Mouse (Mus musculus) forebrain, embryonic 15.5 days (tissue): Measurements from ENCODE around the gene Palm3. TPM values are rescaled to one million over a fixed set of nuclear protein-coding genes. Genes with fewer than 3 reads are reported as not detected.

ENCODE experiments used
- ATAC-seq: fragments of 200-750 bp; cut with Nextera tagmentation; replicated peaks from 2 replicates; pipeline ENCODE4 v1.8.0; 2017; ENCODE audit warnings: mild to moderate bottlenecking, moderate TSS enrichment, moderate library complexity
- H3K27ac ChIP-seq: fragments of 300-500 bp; sonication (generic); replicated peaks from 2 replicates; pipeline ENCODE4 v1.5.1; 2015; ENCODE audit warnings: mild to moderate bottlenecking, inconsistent platforms
- H3K27me3 ChIP-seq: fragments of 300-500 bp; sonication (generic); 2 replicates; pipeline ENCODE4 v1.6.1; 2015; ENCODE audit warnings: inconsistent platforms
- H3K36me3 ChIP-seq: fragments of 300-500 bp; sonication (generic); 2 replicates; pipeline ENCODE4 v1.6.1; 2015; ENCODE audit warnings: mild to moderate bottlenecking, inconsistent platforms
- H3K4me1 ChIP-seq: fragments of 300-500 bp; sonication (generic); 2 replicates; pipeline ENCODE4 v1.6.1; 2015; ENCODE audit warnings: inconsistent platforms
- H3K4me2 ChIP-seq: fragments of 300-500 bp; sonication (generic); replicated peaks from 2 replicates; pipeline ENCODE4 v1.6.1; 2015; ENCODE audit warnings: mild to moderate bottlenecking, inconsistent platforms
- H3K4me3 ChIP-seq: fragments of 300-500 bp; sonication (generic); 2 replicates; pipeline ENCODE4 v1.5.1; 2015; ENCODE audit warnings: mild to moderate bottlenecking, inconsistent platforms
- H3K9ac ChIP-seq: fragments of 300-500 bp; sonication (generic); replicated peaks from 2 replicates; pipeline ENCODE4 v1.6.1; 2015; ENCODE audit warnings: mild to moderate bottlenecking, inconsistent platforms
- H3K9me3 ChIP-seq: fragments of 300-500 bp; sonication (generic); 2 replicates; pipeline ENCODE4 v1.6.1; 2016; ENCODE audit warnings: inconsistent platforms
- WGBS: fragments of 180-500 bp; shearing (Covaris S2); methylation state at CpG from one replicate; pipeline ENCODE4 v1.1.7; 2015; ENCODE audit warnings: mixed read lengths; 5-methylcytosine and 5-hydroxymethylcytosine counted together
- polyA plus RNA-seq: library from polyadenylated mRNA; unstranded; fragments of >200 nt; fragmentation: Nextera tagmentation; extraction: Ambion mirVana; gene quantifications from 2 replicates; pipeline ENCODE4 v1.2.1, GENCODE M21; 2015

Palm3 gene
- polyA plus RNA-seq, 1 experiment from 2014 or later = 0.94 TPM

DNA sequence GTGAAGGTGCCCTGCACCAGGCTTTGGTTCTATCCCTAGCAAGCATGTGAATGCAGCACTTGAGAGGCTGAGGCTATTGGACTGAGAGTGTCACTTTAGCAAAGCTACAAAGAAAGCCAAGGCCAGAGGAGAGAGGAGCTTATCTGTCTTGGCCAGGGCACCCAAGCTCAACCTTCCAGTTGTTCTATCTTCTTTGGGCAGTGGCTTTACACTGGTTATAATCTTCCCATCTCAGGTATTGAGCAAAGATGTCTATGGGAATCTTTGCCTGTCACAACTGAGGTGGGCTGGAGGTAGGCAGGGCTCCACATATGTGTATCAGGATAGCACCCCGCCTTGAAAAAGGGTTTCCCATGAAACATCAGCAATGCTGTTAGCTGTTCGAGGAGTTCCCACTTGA lies 39.0 kb downstream of the Palm3 start:
- Histone ChIP-seq H3K27me3 (no peaks in the 10 kb centered on the region), H3K4me3 (no peak overlapping the region), H3K4me2 (no peak overlapping the region), H3K9ac (no peak overlapping the region), H3K4me1 (no peaks in the 10 kb centered on the region), H3K36me3 (no peaks in the 10 kb centered on the region), H3K9me3 (no peaks in the 10 kb centered on the region), H3K27ac (no peak overlapping the region)
- 84% methylated on average over 2 of the region's 2 CpGs for WGBS
- ATAC-seq = no peak

DNA sequence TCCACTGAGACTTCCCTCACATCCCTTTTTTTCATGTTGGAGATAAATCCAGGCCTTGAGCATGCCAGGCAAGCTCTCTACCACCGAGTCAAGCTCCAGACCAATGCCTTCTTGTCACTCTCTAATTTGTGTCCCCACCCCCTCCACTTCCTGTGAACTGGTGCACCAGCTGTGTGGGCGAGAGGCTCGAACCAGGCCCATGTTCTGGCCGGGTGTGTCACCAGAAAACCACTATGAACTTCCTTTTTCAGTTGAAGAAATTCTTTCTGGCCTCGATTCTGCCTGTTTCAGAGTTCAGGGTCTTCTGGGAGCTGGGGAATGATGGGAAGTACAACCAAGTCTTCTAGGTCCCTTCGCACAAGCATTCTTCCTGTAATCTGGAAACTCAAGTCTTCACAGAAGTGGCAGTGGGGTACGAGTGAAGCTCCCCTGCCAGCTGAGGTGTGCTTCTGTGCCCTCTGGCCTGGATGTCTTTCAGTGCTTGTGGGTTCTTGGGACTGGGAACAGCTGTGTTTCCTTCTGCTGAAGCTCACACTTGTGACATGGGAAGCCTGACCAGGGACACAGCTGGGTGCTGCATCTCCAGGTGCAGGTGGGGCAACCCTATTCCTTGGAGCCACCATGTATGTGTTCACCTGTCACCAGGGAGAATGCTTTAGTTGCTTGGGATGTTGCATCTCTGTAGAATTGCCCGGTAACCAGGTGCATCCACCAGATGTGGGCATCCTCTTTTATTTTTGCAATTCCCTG lies 42.8 kb downstream of the Palm3 start:
- ATAC-seq = no peak
- no peaks in the 10 kb centered on the region for H3K36me3 ChIP-seq
- H3K4me2 ChIP-seq = no peak overlapping the region
- H3K27ac ChIP-seq = no peak overlapping the region
- WGBS = 80% methylated on average over 8 of the region's 8 CpGs
- H3K27me3 ChIP-seq = no peaks in the 10 kb centered on the region
- no peak overlapping the region for H3K4me3 ChIP-seq
- H3K9ac ChIP-seq = no peak overlapping the region
- H3K4me1 ChIP-seq = peaks cover 22% of the 10 kb centered on the region
- no peaks in the 10 kb centered on the region for H3K9me3 ChIP-seq

DNA sequence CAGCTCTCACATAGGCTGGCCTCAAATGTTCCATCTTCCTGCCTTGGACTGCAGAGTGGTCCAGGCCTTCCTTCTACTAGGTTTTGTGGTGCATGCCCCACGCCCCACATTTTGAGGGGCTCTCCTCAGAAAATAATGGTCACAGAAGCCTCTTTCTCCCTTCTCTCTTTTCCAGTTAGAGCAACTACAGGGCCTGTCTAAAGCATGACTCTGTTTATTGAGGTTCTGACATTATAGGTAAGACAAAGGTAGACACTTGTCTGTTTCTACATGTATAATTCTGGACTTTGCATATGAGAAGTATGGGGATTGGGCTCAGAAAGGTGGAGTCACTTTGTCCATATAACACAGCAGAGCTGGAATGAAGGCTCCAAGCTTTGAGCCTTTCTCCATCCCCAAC lies 43.8 kb downstream of the Palm3 start, which contains the start of gene Gm10643:
Gene Gm10643, minus strand, starts transcription at position 101 of the 400 bp plus-strand sequence.
- ATAC-seq = no peak
- Histone ChIP-seq H3K4me1 (peaks cover 32% of the 10 kb centered on the region), H3K4me2 (peak within 1 kb of the TSS; percentile 75), H3K27ac (peak within 1 kb of the TSS; percentile 83), H3K9ac (peak within 1 kb of the TSS; percentile 67), H3K27me3 (no peaks in the 10 kb centered on the region), H3K4me3 (peak within 1 kb of the TSS; percentile 99), H3K36me3 (no peaks in the 10 kb centered on the region), H3K9me3 (no peaks in the 10 kb centered on the region)
- 90% methylated on average over 1 of the region's 1 CpGs for WGBS

DNA sequence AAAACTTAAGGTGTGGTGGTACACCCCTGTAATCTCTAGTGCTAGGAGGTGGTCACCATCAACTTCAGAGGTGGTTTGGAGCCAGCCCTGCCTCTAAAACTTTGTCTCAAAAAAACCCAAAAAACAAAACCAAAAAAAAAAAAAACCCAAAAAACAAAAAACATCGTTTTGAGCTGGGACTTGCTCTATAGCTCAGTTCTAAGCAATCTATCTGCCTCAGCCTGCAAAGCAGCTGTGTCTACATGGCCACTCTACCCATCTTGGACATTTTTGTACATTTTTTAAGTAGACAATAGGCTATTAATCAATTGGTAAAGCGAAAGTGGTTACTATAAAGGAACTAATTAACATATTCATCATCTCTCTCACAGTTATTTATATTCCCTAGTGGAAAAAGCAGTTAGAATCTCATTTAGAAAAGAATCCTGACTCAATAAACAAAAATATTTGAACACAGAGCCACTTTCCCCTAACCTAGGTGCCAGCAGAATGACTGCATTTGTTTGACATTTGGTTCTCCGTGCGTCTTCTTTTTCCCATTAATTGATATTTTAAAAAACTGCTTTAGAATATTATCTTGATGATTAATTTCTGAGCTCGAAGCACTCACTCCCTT lies 44.3 kb downstream of the Palm3 start:
- H3K27ac ChIP-seq = peak overlapping the region; percentile 83
- H3K27me3 ChIP-seq = no peaks in the 10 kb centered on the region
- H3K36me3 ChIP-seq = no peaks in the 10 kb centered on the region
- ATAC-seq = no peak
- H3K9ac ChIP-seq = peak overlapping the region; percentile 67
- 23% methylated on average over 5 of the region's 5 CpGs for WGBS
- peak overlapping the region; percentile 99 for H3K4me3 ChIP-seq
- H3K9me3 ChIP-seq = no peaks in the 10 kb centered on the region
- peak overlapping the region; percentile 75 for H3K4me2 ChIP-seq
- H3K4me1 ChIP-seq = peaks cover 36% of the 10 kb centered on the region

DNA sequence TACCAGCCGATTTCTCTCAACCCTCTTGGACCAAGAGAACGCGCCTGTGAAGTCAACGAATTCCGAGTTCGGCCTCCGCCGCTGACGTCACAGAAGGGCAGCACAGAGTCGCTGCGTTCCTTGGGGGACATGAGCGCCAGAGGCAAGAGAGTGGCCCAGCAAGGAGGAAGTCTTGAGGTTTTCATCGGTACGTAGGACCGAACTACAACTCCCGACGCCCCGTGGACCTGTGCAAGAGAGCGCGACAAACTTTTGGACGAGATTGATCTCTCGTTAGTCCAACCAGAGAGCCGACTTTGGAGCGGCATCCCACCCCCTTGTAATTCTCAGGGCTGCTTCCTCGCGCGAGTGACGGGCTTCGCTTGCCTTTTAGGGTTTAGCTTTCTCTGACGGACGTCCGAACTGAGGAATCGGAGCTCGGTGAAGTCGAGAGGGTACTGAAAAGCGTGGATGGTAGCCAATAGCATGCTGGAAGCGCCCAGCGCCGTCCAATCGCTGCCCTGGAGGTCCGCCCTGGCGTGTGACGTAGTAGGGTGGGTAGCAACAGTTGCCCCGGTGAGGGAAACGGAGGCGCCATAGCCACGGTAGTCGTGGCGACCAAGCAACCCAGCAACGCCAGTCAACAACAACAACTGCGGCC lies 45.1 kb downstream of the Palm3 start, which contains the start of gene Rfx1:
Gene Rfx1, plus strand, starts transcription at position 544 of the 640 bp plus-strand sequence.
- Histone ChIP-seq H3K27me3 (no peaks in the 10 kb centered on the region), H3K4me3 (peak within 1 kb of the TSS; percentile 99), H3K36me3 (no peaks in the 10 kb centered on the region), H3K9me3 (no peaks in the 10 kb centered on the region), H3K4me2 (peak within 1 kb of the TSS; percentile 75), H3K4me1 (peaks cover 43% of the 10 kb centered on the region), H3K9ac (peak within 1 kb of the TSS; percentile 82), H3K27ac (peak within 1 kb of the TSS; percentile 96)
- peak; percentile 98 for ATAC-seq
- under 1% methylated on average over 51 of the region's 51 CpGs for WGBS

DNA sequence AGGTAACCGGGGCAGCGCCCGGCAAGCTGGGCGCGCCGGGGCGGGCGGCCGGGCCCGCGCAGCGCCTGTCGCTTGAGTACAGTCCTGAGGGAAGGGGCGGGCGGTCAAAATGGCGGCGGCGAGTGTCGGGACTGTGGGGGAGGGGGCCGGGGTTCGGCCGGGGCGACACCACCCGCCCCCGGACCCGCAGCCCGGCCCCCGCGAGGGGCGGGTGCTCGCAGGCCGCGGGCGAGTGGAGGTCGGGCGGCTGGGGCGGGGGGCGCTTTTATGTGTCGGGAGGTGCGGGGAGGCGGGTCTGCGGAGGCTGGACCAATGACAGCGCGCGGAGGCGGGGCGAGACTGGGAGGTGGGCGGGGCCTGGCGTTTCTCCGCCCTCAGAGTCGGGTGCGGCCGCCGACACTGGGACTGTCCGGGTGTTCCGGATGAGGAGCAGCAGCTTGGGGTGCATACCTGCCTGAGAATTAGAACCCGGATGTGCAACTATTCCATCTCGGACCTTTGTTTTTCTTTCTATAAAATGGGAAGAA lies 45.8 kb downstream of the Palm3 start:
- peak overlapping the region; percentile 82 for H3K9ac ChIP-seq
- peaks cover 43% of the 10 kb centered on the region for H3K4me1 ChIP-seq
- H3K36me3 ChIP-seq = no peaks in the 10 kb centered on the region
- peak overlapping the region; percentile 99 for H3K4me3 ChIP-seq
- H3K27me3 ChIP-seq = no peaks in the 10 kb centered on the region
- peak; percentile 60 for ATAC-seq
- H3K27ac ChIP-seq = peak overlapping the region; percentile 96
- no peaks in the 10 kb centered on the region for H3K9me3 ChIP-seq
- 1% methylated on average over 57 of the region's 58 CpGs for WGBS
- peak overlapping the region; percentile 34 for H3K4me2 ChIP-seq

DNA sequence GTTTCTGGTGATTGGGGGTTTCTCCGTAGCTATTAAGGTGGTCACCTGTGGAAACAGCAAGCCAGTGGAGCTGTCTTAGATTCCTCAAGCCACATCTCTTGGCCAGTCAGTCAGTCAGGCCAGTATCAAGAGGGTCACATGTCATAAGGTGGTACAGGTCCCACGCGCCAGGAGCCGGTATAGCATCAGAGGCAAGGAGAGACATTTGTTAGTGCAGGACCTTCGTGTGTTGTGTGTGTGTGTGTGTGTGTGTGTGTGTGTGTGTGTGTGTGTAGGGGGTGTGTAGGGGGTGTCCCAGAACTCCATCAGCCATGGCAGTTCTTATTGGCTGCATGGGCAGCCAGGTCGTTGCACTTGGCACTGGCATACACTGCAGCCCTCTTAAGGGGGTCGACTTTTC lies 46.6 kb downstream of the Palm3 start:
- Histone ChIP-seq H3K27me3 (no peaks in the 10 kb centered on the region), H3K9me3 (no peaks in the 10 kb centered on the region), H3K9ac (no peak overlapping the region), H3K27ac (no peak overlapping the region), H3K36me3 (no peaks in the 10 kb centered on the region), H3K4me1 (peaks cover 50% of the 10 kb centered on the region), H3K4me3 (peak overlapping the region; percentile 99), H3K4me2 (peak overlapping the region; percentile 34)
- ATAC-seq = no peak
- 87% methylated on average over 7 of the region's 7 CpGs for WGBS

DNA sequence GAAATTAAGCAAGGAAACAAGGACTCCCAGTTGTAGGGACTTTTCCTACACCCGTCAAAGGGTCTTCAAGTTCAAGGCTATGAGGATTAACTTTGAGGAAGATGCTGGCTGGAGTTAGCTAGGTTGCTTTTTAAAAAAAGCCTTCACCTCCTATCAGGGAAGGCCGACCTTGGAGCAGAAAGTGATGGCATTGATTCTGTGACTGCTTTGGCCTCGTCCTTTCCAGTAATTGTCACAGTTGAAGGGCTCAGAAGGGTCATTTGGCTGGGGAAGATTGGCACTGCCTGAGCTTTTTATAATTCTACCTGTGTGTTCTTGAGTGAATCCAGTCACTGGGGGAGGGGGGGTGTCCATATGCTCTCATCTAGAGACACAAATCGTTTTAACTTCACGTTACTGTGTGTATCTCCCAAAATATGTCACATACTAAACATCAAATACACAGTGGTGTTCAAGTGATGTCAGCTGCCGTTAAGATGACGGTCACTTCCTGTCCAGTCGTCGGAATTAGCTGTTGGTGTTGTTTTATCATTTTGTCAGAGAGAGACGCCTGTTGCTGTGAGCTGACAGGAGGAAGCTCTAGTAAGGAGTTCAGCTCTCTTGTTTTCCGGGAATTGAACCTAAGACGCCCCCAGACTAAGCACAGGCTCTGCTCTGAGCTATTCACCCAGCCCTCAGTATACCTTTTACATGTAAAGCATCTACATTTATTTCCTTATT lies 47.2 kb downstream of the Palm3 start:
- H3K27me3 ChIP-seq = no peaks in the 10 kb centered on the region
- no peak overlapping the region for H3K27ac ChIP-seq
- H3K4me3 ChIP-seq = no peak overlapping the region
- H3K4me2 ChIP-seq = 0 out of 2 replicates have a peak overlapping the region, but pooled peaks have one; percentile 34
- no peak overlapping the region for H3K9ac ChIP-seq
- ATAC-seq = no peak
- no peaks in the 10 kb centered on the region for H3K9me3 ChIP-seq
- H3K4me1 ChIP-seq = peaks cover 56% of the 10 kb centered on the region
- no peaks in the 10 kb centered on the region for H3K36me3 ChIP-seq
- WGBS = 77% methylated on average over 12 of the region's 12 CpGs

DNA sequence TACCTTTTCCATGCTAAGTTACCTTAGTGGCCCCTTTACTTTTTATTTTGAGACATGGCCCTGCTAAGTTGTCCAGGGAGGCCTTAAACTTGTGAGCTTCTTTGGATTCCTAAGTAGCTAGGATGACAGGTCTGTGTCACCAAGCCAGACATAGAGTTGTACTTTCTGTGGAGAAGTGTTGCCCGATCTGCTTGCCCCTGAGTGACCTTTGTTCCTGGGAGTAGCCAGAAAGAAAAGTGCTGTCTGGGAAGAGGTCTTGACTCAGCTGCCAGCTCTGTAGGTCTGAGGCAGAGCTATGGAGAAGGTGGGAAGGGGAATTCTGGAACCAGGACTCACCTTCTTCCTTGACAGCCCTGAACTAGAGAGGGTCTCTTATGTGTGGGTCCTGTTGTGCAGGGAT lies 47.9 kb downstream of the Palm3 start:
- 74% methylated on average over 1 of the region's 1 CpGs for WGBS
- Histone ChIP-seq H3K27ac (no peak overlapping the region), H3K9ac (no peak overlapping the region), H3K9me3 (no peaks in the 10 kb centered on the region), H3K27me3 (no peaks in the 10 kb centered on the region), H3K4me2 (no peak overlapping the region), H3K4me1 (peaks cover 60% of the 10 kb centered on the region), H3K4me3 (no peak overlapping the region), H3K36me3 (no peaks in the 10 kb centered on the region)
- ATAC-seq = no peak

DNA sequence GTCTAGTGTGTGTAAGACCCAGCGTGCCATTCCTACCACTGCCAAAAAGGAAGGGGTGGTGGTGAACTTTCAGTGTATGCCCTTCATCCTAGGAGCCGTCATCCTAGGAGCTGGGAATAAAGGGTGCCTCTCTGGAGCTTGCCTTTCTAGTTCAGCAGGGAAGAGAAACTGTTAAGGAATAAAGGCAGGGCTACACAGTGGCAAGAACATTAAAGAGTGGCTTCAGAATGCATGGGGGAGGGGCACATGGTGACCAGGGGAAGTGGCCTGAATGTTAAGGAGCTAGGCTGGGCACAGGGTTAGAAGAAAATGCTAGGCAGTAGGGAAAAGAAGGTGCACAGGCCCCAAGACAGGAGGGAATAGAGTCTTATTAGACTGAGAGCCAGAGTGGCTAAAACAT lies 48.5 kb downstream of the Palm3 start:
- no peaks in the 10 kb centered on the region for H3K9me3 ChIP-seq
- H3K9ac ChIP-seq = no peak overlapping the region
- no peak overlapping the region for H3K4me2 ChIP-seq
- H3K27ac ChIP-seq = no peak overlapping the region
- WGBS = 35% methylated on average over 2 of the region's 2 CpGs
- no peak overlapping the region for H3K4me3 ChIP-seq
- no peaks in the 10 kb centered on the region for H3K27me3 ChIP-seq
- H3K36me3 ChIP-seq = peaks cover 5% of the 10 kb centered on the region; the same call in 1 of the 2 replicates
- H3K4me1 ChIP-seq = peaks cover 60% of the 10 kb centered on the region
- ATAC-seq = no peak

DNA sequence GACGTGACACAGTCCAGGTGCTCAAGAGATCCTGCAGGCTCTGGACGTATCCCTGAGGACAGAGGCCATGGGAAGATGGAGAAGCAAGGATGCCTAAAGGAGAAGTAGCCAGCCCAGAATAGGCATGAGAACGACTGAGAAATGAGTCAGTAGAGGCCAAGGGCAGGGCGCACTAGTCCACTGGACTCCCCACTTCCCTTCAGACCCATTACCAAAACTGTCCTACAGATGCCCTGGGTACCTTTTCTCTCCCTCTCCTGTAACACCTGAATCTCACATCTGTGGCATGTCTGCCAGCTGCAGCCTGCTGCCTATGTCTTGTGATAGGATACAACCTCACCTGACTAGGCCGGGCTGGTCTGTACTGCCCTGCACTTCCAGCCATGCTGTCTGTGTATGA lies 49.0 kb downstream of the Palm3 start:
- Histone ChIP-seq H3K4me3 (no peak overlapping the region), H3K27ac (0 out of 2 replicates have a peak overlapping the region, but pooled peaks have one; percentile 0), H3K4me2 (no peak overlapping the region), H3K4me1 (peaks cover 60% of the 10 kb centered on the region), H3K9ac (no peak overlapping the region), H3K36me3 (peaks cover 7% of the 10 kb centered on the region; the same call in 1 of the 2 replicates), H3K27me3 (no peaks in the 10 kb centered on the region), H3K9me3 (no peaks in the 10 kb centered on the region)
- ATAC-seq = no peak
- 82% methylated on average over 5 of the region's 5 CpGs for WGBS
